Mouse (Mus musculus): Measurements from ENCODE around the gene Cebpz.

GRCm38 (mm10) chr17:78895394-78895793 lies 41.5 kb downstream of the Cebpz start:
- TF ChIP-seq POLR2A (IDR thresholded peaks at IDR 0.05; ENCODE audit: control insufficient read depth, low read depth, low read length) (no peak), CTCF (IDR thresholded peaks at IDR 0.05; ENCODE audit: control insufficient read depth, insufficient read depth, insufficient replicate concordance, low read depth, low read length) (peak; percentile 30; the same call in 1 of the 2 replicates)
